In genomic region chr4:55470779-55471663, GRCm38 (mm10) we compare ENCODE assay signal across 11 mouse cellular contexts.
DNase-seq lines count a peak whose midpoint lies in the region; ATAC-seq and TF ChIP-seq lines count a peak whose summit lies in the region.
"Had no signal": no experiment of that assay in that cellular context is flagged by ENCODE, and none has a peak within 500 bp of the region (broad histone marks: within the 10 kb centered on the region; RNA-seq: fewer than 3 reads in every experiment).

No protein-coding gene starts in this region.

- H3K4me3 ChIP-seq in heart, embryonic 14.5 days (ENCODE audit: control insufficient read depth in 1 of 2, insufficient read depth in 1 of 2, low read depth in 1 of 2, low read length in 2 of 2): no peak overlapping the region
- no peak overlapping the region for H3K4me3 ChIP-seq in heart, adult 2 months
- peak overlapping the region; percentile 31 for H3K4me3 ChIP-seq in ES-Bruce4 (ENCODE audit: low read depth, low read length)
- H3K4me3 ChIP-seq in intestine, embryonic 15.5 days (replicated peaks): no peak overlapping the region
- H3K4me3 ChIP-seq: forebrain, embryonic 10.5 days; midbrain, embryonic 12.5 days had no signal

- no peaks in the 10 kb centered on the region for H3K79me2 ChIP-seq in heart, adult 2 months (replicated peaks; ENCODE audit: control insufficient read depth, insufficient read depth, low read length)

- H3K4me2 ChIP-seq in heart, embryonic 14.5 days (ENCODE audit: low read length): no peak overlapping the region
- H3K4me2 ChIP-seq in intestine, embryonic 15.5 days (replicated peaks): no peak overlapping the region
- H3K4me2 ChIP-seq: midbrain, embryonic 12.5 days had no signal

- no peaks in the 10 kb centered on the region for H3K36me3 ChIP-seq in heart, embryonic 14.5 days (ENCODE audit: control insufficient read depth, insufficient read depth, low read length)
- H3K36me3 ChIP-seq in heart, adult 2 months (ENCODE audit: control insufficient read depth, insufficient read depth, low read length): no peaks in the 10 kb centered on the region
- no peaks in the 10 kb centered on the region for H3K36me3 ChIP-seq in ES-Bruce4 (ENCODE audit: control insufficient read depth, insufficient read depth, low read length, poor library complexity, severe bottlenecking)
- H3K36me3 ChIP-seq in intestine, embryonic 15.5 days: no peaks in the 10 kb centered on the region
- H3K36me3 ChIP-seq: forebrain, embryonic 10.5 days; midbrain, embryonic 12.5 days had no signal

- peaks cover 9 to 12% of the 10 kb centered on the region in 2 experiments for H3K4me1 ChIP-seq in heart, embryonic 14.5 days (ENCODE audit: control insufficient read depth in 2 of 2, insufficient read depth in 2 of 2, low read length in 2 of 2)
- H3K4me1 ChIP-seq in heart, adult 2 months (ENCODE audit: control insufficient read depth, insufficient read depth, low read length): peaks cover 1% of the 10 kb centered on the region; the same call in 1 of the 2 replicates
- H3K4me1 ChIP-seq in ES-Bruce4 (ENCODE audit: control insufficient read depth, insufficient read depth, low read length): peaks cover 23% of the 10 kb centered on the region
- 0 out of 2 replicates have a peak, but pooled peaks cover 13% of the 10 kb centered on the region for H3K4me1 ChIP-seq in intestine, embryonic 15.5 days (replicated peaks)
- H3K4me1 ChIP-seq: forebrain, embryonic 10.5 days; midbrain, embryonic 12.5 days had no signal

- no peak for TF ChIP-seq CTCF in heart, adult 2 months (IDR thresholded peaks at IDR 0.05)
- TF ChIP-seq CTCF in ES-Bruce4 (IDR thresholded peaks at IDR 0.05; ENCODE audit: low read depth, low read length): no peak

- WGBS in heart, embryonic 14.5 days: 45% methylated on average over 13 of the region's 13 CpGs
- WGBS in heart, adult 2 months: 48% methylated on average over 13 of the region's 13 CpGs
- WGBS in intestine, embryonic 15.5 days: 49% methylated on average over 13 of the region's 13 CpGs

- DNase-seq in heart, adult 2 months: no peak
- DNase-seq in left cerebral cortex, postnatal 4 days: no peak
- no peak for DNase-seq in gastrocnemius, postnatal 4 days (ENCODE audit: low spot score in 2 of 2)
- DNase-seq: cerebellum, adult 9-10 months had no signal

- no peak for TF ChIP-seq POLR2A in heart, adult 2 months (IDR thresholded peaks at IDR 0.05; ENCODE audit: insufficient read depth, low read depth, low read length)
- no peak for TF ChIP-seq POLR2A in ES-Bruce4 (IDR thresholded peaks at IDR 0.05; ENCODE audit: insufficient read depth, low read length)

- no peak overlapping the region for H3K9ac ChIP-seq in heart, embryonic 14.5 days (ENCODE audit: low read length)
- no peak overlapping the region for H3K9ac ChIP-seq in heart, adult 2 months (ENCODE audit: low read depth, low read length)
- H3K9ac ChIP-seq in ES-Bruce4 (ENCODE audit: low read depth, poor library complexity, severe bottlenecking): peak overlapping the region; percentile 4
- H3K9ac ChIP-seq in intestine, embryonic 15.5 days: no peak overlapping the region
- H3K9ac ChIP-seq: liver, embryonic 14.5 days; midbrain, embryonic 12.5 days had no signal

- TF ChIP-seq EP300 in heart, adult 2 months (IDR thresholded peaks at IDR 0.05; ENCODE audit: insufficient read depth, low read depth, low read length): no peak
- peak; percentile 96 for TF ChIP-seq EP300 in ES-Bruce4 (IDR thresholded peaks at IDR 0.05; ENCODE audit: insufficient read depth, low read depth, low read length)

- intact Hi-C loops in heart, adult 2 months (cut with DNase I): loop anchor here (10.0 kb wide), 1 partner anchor 1024 kb away; no protein-coding TSS in a partner anchor
- intact Hi-C loops in left cerebral cortex, postnatal 4 days (cut with DNase I): no loop called here

- no peaks in the 10 kb centered on the region for H3K27me3 ChIP-seq in heart, embryonic 14.5 days (ENCODE audit: control insufficient read depth, insufficient read depth, low read length)
- no peaks in the 10 kb centered on the region for H3K27me3 ChIP-seq in heart, adult 2 months (ENCODE audit: control insufficient read depth, insufficient read depth, low read length)
- H3K27me3 ChIP-seq in ES-Bruce4 (ENCODE audit: control insufficient read depth, insufficient read depth, low read length, poor library complexity, severe bottlenecking): no peaks in the 10 kb centered on the region
- H3K27me3 ChIP-seq in intestine, embryonic 15.5 days (replicated peaks): no peaks in the 10 kb centered on the region

- H3K9me3 ChIP-seq in heart, embryonic 14.5 days (ENCODE audit: control insufficient read depth, low read length): no peaks in the 10 kb centered on the region
- no peaks in the 10 kb centered on the region for H3K9me3 ChIP-seq in ES-Bruce4 (replicated peaks; ENCODE audit: control insufficient read depth, insufficient read depth, low read length, poor library complexity, severe bottlenecking)
- H3K9me3 ChIP-seq in intestine, embryonic 15.5 days: no peaks in the 10 kb centered on the region
- H3K9me3 ChIP-seq: forebrain, embryonic 10.5 days; midbrain, embryonic 12.5 days had no signal

- ATAC-seq in heart, embryonic 14.5 days (ENCODE audit: insufficient number of reproducible peaks, insufficient read depth, low FRiP score, low read depth): no peak
- ATAC-seq in intestine, embryonic 15.5 days: peak; percentile 80
- 0 out of 2 replicates have a peak, but pooled peaks have one; percentile 14 for ATAC-seq in megakaryocyte progenitor cell, adult 5-6 weeks (replicated peaks; ENCODE audit: poor library complexity)

- peak overlapping the region; percentile 5 to 27; a peak in 2 of 4 replicates for H3K27ac ChIP-seq in heart, embryonic 14.5 days (replicated peaks in 1 of 2; ENCODE audit: control insufficient read depth in 1 of 2, insufficient read depth in 1 of 2, low read depth in 2 of 2, low read length in 2 of 2)
- no peak overlapping the region for H3K27ac ChIP-seq in heart, adult 2 months
- peak overlapping the region; percentile 82 for H3K27ac ChIP-seq in ES-Bruce4 (ENCODE audit: insufficient read depth, low read length)
- 0 out of 2 replicates have a peak overlapping the region, but pooled peaks have one; percentile 11 for H3K27ac ChIP-seq in intestine, embryonic 15.5 days
- H3K27ac ChIP-seq: forebrain, embryonic 10.5 days; liver, embryonic 14.5 days; midbrain, embryonic 12.5 days had no signal
